Mouse (Mus musculus) limb, embryonic 13.5 days (tissue): ENCODE results near the gene Pla1a. TPM values are rescaled to one million over a fixed set of nuclear protein-coding genes. Genes with fewer than 3 reads are reported as not detected.

Source experiments
- ATAC-seq: fragments of 200-750 bp; cut with Nextera tagmentation; 2 replicates; pipeline ENCODE4 v1.8.0; 2017; ENCODE audit warnings: low read depth, moderate number of reproducible peaks, moderate TSS enrichment; ENCODE audit not compliant: low FRiP score
- H3K27ac ChIP-seq: fragments of 300-500 bp; sonication (generic); 2 replicates; pipeline ENCODE4 v1.5.1; 2015; ENCODE audit warnings: inconsistent platforms, mild to moderate bottlenecking, moderate library complexity
- H3K27me3 ChIP-seq: fragments of 300-500 bp; sonication (generic); 2 replicates; pipeline ENCODE4 v1.6.1; 2015; ENCODE audit warnings: mild to moderate bottlenecking, inconsistent platforms
- H3K36me3 ChIP-seq: fragments of 300-500 bp; sonication (generic); 2 replicates; pipeline ENCODE4 v1.6.1; 2015; ENCODE audit warnings: inconsistent platforms, mild to moderate bottlenecking, moderate library complexity
- H3K4me1 ChIP-seq: fragments of 300-500 bp; sonication (generic); 2 replicates; pipeline ENCODE4 v1.6.1; 2015; ENCODE audit warnings: inconsistent platforms
- H3K4me2 ChIP-seq: fragments of 300-500 bp; sonication (generic); replicated peaks from 2 replicates; pipeline ENCODE4 v1.6.1; 2015; ENCODE audit warnings: inconsistent platforms, mild to moderate bottlenecking, moderate library complexity
- H3K4me3 ChIP-seq: fragments of 300-500 bp; sonication (generic); 2 replicates; pipeline ENCODE4 v1.5.1; 2015; ENCODE audit warnings: moderate library complexity, mild to moderate bottlenecking, inconsistent platforms
- H3K9ac ChIP-seq: fragments of 300-500 bp; sonication (generic); 2 replicates; pipeline ENCODE4 v1.6.1; 2015; ENCODE audit warnings: mild to moderate bottlenecking, inconsistent platforms
- H3K9me3 ChIP-seq: fragments of 300-500 bp; sonication (generic); 2 replicates; pipeline ENCODE4 v1.6.1; 2016; ENCODE audit warnings: inconsistent platforms
- WGBS: fragments of 180-500 bp; shearing (Covaris S2); methylation state at CpG from one replicate; pipeline ENCODE4 v1.1.7; 2015; 5-methylcytosine and 5-hydroxymethylcytosine counted together
- polyA plus RNA-seq: library from polyadenylated mRNA; unstranded; fragments of >200 nt; fragmentation: Nextera tagmentation; extraction: Ambion mirVana; gene quantifications from 2 replicates; pipeline ENCODE4 v1.2.1, GENCODE M21; 2015

The Pla1a gene
- polyA plus RNA-seq, 1 experiment from 2014 or later: 0.31 TPM

GRCm38 (mm10) chr16:38394191-38394618 lies 38.7 kb downstream of the Pla1a start:
- no peaks in the 10 kb centered on the region for H3K36me3 ChIP-seq
- peaks cover 23% of the 10 kb centered on the region for H3K4me1 ChIP-seq
- ATAC-seq: no peak
- no peak overlapping the region for H3K9ac ChIP-seq
- no peak overlapping the region for H3K27ac ChIP-seq
- no peak overlapping the region for H3K4me3 ChIP-seq
- no peaks in the 10 kb centered on the region for H3K27me3 ChIP-seq
- H3K4me2 ChIP-seq: no peak overlapping the region
- no peaks in the 10 kb centered on the region for H3K9me3 ChIP-seq
- 90% methylated on average over 8 of the region's 8 CpGs for WGBS

- no peaks in the 10 kb centered on the region for H3K9me3 ChIP-seq
- ATAC-seq: no peak
- no peaks in the 10 kb centered on the region for H3K36me3 ChIP-seq
- no peak overlapping the region for H3K4me3 ChIP-seq
- H3K27me3 ChIP-seq: no peaks in the 10 kb centered on the region
- WGBS: 77% methylated on average over 23 of the region's 23 CpGs
- H3K9ac ChIP-seq: no peak overlapping the region
- H3K4me2 ChIP-seq: no peak overlapping the region; the same call in 1 of the 2 replicates
- peaks cover 22% of the 10 kb centered on the region for H3K4me1 ChIP-seq
- H3K27ac ChIP-seq: no peak overlapping the region
Observed at GRCm38 (mm10) chr16:38392126-38392894, 40.6 kb downstream of the Pla1a start.

GRCm38 (mm10) chr16:38390322-38390721 lies 42.6 kb downstream of the Pla1a start:
- 90% methylated on average over 7 of the region's 7 CpGs for WGBS
- H3K36me3 ChIP-seq: no peaks in the 10 kb centered on the region
- no peak for ATAC-seq
- no peak overlapping the region for H3K9ac ChIP-seq
- H3K9me3 ChIP-seq: no peaks in the 10 kb centered on the region
- H3K27me3 ChIP-seq: no peaks in the 10 kb centered on the region
- no peak overlapping the region for H3K27ac ChIP-seq
- peaks cover 8% of the 10 kb centered on the region; the same call in 1 of the 2 replicates for H3K4me1 ChIP-seq
- H3K4me3 ChIP-seq: no peak overlapping the region
- no peak overlapping the region for H3K4me2 ChIP-seq

GRCm38 (mm10) chr16:38389284-38389893 lies 43.6 kb downstream of the Pla1a start:
- Histone ChIP-seq H3K9ac (no peak overlapping the region), H3K4me3 (no peak overlapping the region), H3K27ac (no peak overlapping the region), H3K9me3 (no peaks in the 10 kb centered on the region), H3K4me2 (no peak overlapping the region), H3K27me3 (no peaks in the 10 kb centered on the region), H3K36me3 (no peaks in the 10 kb centered on the region), H3K4me1 (no peaks in the 10 kb centered on the region)
- ATAC-seq: no peak
- WGBS: 81% methylated on average over 8 of the region's 8 CpGs

- Histone ChIP-seq H3K9ac (no peak overlapping the region), H3K9me3 (no peaks in the 10 kb centered on the region), H3K27ac (no peak overlapping the region), H3K36me3 (no peaks in the 10 kb centered on the region), H3K4me2 (no peak overlapping the region), H3K4me1 (no peaks in the 10 kb centered on the region), H3K27me3 (no peaks in the 10 kb centered on the region), H3K4me3 (no peak overlapping the region)
- 67% methylated on average over 6 of the region's 6 CpGs for WGBS
- ATAC-seq: no peak
Observed at GRCm38 (mm10) chr16:38388757-38389156, 44.2 kb downstream of the Pla1a start.

- no peaks in the 10 kb centered on the region for H3K4me1 ChIP-seq
- no peaks in the 10 kb centered on the region for H3K36me3 ChIP-seq
- no peaks in the 10 kb centered on the region for H3K9me3 ChIP-seq
- no peak overlapping the region for H3K27ac ChIP-seq
- no peak overlapping the region for H3K4me2 ChIP-seq
- 83% methylated on average over 6 of the region's 6 CpGs for WGBS
- no peaks in the 10 kb centered on the region for H3K27me3 ChIP-seq
- H3K9ac ChIP-seq: no peak overlapping the region
- no peak overlapping the region for H3K4me3 ChIP-seq
- ATAC-seq: no peak
Observed at GRCm38 (mm10) chr16:38387389-38387788, 45.6 kb downstream of the Pla1a start.

- Histone ChIP-seq H3K4me3 (no peak overlapping the region), H3K27me3 (no peaks in the 10 kb centered on the region), H3K9ac (no peak overlapping the region), H3K4me2 (no peak overlapping the region), H3K9me3 (no peaks in the 10 kb centered on the region), H3K4me1 (no peaks in the 10 kb centered on the region), H3K27ac (no peak overlapping the region), H3K36me3 (no peaks in the 10 kb centered on the region)
- WGBS: 92% methylated on average over 4 of the region's 4 CpGs
- no peak for ATAC-seq
Observed at GRCm38 (mm10) chr16:38385700-38386099, 47.2 kb downstream of the Pla1a start.

- Histone ChIP-seq H3K9me3 (no peaks in the 10 kb centered on the region), H3K4me3 (no peak overlapping the region), H3K4me1 (no peaks in the 10 kb centered on the region), H3K9ac (no peak overlapping the region), H3K27me3 (no peaks in the 10 kb centered on the region), H3K27ac (no peak overlapping the region), H3K36me3 (no peaks in the 10 kb centered on the region), H3K4me2 (no peak overlapping the region)
- WGBS: 86% methylated on average over 6 of the region's 6 CpGs
- ATAC-seq: no peak
Observed at GRCm38 (mm10) chr16:38385184-38385634, 47.7 kb downstream of the Pla1a start.

GRCm38 (mm10) chr16:38383683-38384082 lies 49.3 kb downstream of the Pla1a start:
- no peaks in the 10 kb centered on the region for H3K27me3 ChIP-seq
- 82% methylated on average over 2 of the region's 2 CpGs for WGBS
- peaks cover 4% of the 10 kb centered on the region; the same call in 1 of the 2 replicates for H3K4me1 ChIP-seq
- no peak overlapping the region for H3K4me3 ChIP-seq
- no peak for ATAC-seq
- H3K9me3 ChIP-seq: no peaks in the 10 kb centered on the region
- H3K27ac ChIP-seq: no peak overlapping the region
- no peaks in the 10 kb centered on the region for H3K36me3 ChIP-seq
- no peak overlapping the region for H3K4me2 ChIP-seq
- H3K9ac ChIP-seq: no peak overlapping the region

GRCm38 (mm10) chr16:38379926-38380325 lies 53.0 kb downstream of the Pla1a start:
- no peak overlapping the region for H3K4me2 ChIP-seq
- no peak for ATAC-seq
- no peaks in the 10 kb centered on the region for H3K9me3 ChIP-seq
- H3K4me1 ChIP-seq: peaks cover 15% of the 10 kb centered on the region
- H3K9ac ChIP-seq: no peak overlapping the region
- 92% methylated on average over 3 of the region's 3 CpGs for WGBS
- H3K27ac ChIP-seq: no peak overlapping the region; the same call in 1 of the 2 replicates
- no peaks in the 10 kb centered on the region for H3K36me3 ChIP-seq
- H3K4me3 ChIP-seq: no peak overlapping the region
- H3K27me3 ChIP-seq: no peaks in the 10 kb centered on the region

- no peaks in the 10 kb centered on the region for H3K9me3 ChIP-seq
- H3K4me3 ChIP-seq: no peak overlapping the region
- no peak overlapping the region for H3K9ac ChIP-seq
- 13% methylated on average over 3 of the region's 3 CpGs for WGBS
- H3K27me3 ChIP-seq: no peaks in the 10 kb centered on the region
- H3K4me2 ChIP-seq: no peak overlapping the region
- H3K4me1 ChIP-seq: peaks cover 15% of the 10 kb centered on the region
- H3K36me3 ChIP-seq: no peaks in the 10 kb centered on the region
- H3K27ac ChIP-seq: no peak overlapping the region; the same call in 1 of the 2 replicates
- ATAC-seq: no peak
Observed at GRCm38 (mm10) chr16:38379493-38379892, 53.5 kb downstream of the Pla1a start.

- H3K4me3 ChIP-seq: no peak overlapping the region
- H3K36me3 ChIP-seq: no peaks in the 10 kb centered on the region
- H3K4me2 ChIP-seq: no peak overlapping the region
- no peaks in the 10 kb centered on the region for H3K27me3 ChIP-seq
- H3K9me3 ChIP-seq: no peaks in the 10 kb centered on the region
- no peak overlapping the region for H3K27ac ChIP-seq
- H3K4me1 ChIP-seq: peaks cover 15% of the 10 kb centered on the region
- no peak overlapping the region for H3K9ac ChIP-seq
- WGBS: 21% methylated on average over 6 of the region's 6 CpGs
- no peak; the same call in 1 of the 2 replicates for ATAC-seq
Observed at GRCm38 (mm10) chr16:38379088-38379487, 53.9 kb downstream of the Pla1a start.
